In the genomic region with DNA sequence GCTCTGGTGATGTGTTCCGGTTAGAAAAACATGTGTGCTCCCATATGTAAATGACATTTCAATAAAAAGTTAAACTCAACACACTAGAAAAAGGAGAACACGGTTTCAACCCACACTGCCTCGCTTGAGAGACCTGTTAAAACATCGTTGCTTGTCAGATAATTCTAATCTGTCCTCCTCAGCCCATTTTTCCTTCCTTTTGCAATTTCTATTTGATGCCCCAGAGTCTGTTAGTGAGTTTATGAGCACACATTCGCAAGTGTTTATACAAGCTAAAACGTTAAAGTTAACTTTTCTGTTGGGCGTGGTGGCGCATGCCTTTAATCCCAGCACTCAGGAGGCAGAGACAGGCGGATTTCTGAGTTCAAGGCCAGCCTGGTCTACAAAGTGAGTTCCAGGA, we compare ENCODE assay signal across 29 mouse cellular contexts. TPM values are rescaled to one million over a fixed set of nuclear protein-coding genes. Genes with fewer than 3 reads are reported as not detected.
"Had no signal": no experiment of that assay in that cellular context is flagged by ENCODE, and none has a peak within 500 bp of the region (broad histone marks: within the 10 kb centered on the region; RNA-seq: fewer than 3 reads in every experiment).

No protein-coding gene starts in this region.

- H3K4me3 ChIP-seq: limb, embryonic 10.5 days; limb, embryonic 13.5 days; midbrain, embryonic 12.5 days; neural tube, embryonic 12.5 days; neural tube, embryonic 15.5 days had no signal

- H3K27me3 ChIP-seq: limb, embryonic 13.5 days; midbrain, embryonic 12.5 days; midbrain, embryonic 15.5 days; neural tube, embryonic 12.5 days; neural tube, embryonic 15.5 days had no signal

- H3K9me3 ChIP-seq: limb, embryonic 10.5 days; limb, embryonic 13.5 days; midbrain, embryonic 12.5 days; midbrain, embryonic 15.5 days; neural tube, embryonic 12.5 days; neural tube, embryonic 15.5 days had no signal

- H3K27ac ChIP-seq: midbrain, embryonic 12.5 days; midbrain, embryonic 15.5 days; neural tube, embryonic 12.5 days; neural tube, embryonic 15.5 days had no signal

- H3K4me2 ChIP-seq: midbrain, embryonic 12.5 days; midbrain, embryonic 15.5 days had no signal

- ATAC-seq: inflammation-experienced regulatory T-cells, adult 6 months; intestine, embryonic 16.5 days; midbrain, embryonic 15.5 days had no signal

- H3K9ac ChIP-seq: midbrain, embryonic 12.5 days; midbrain, embryonic 15.5 days; neural tube, embryonic 12.5 days; neural tube, embryonic 15.5 days had no signal

- H3K36me3 ChIP-seq: midbrain, embryonic 12.5 days; midbrain, embryonic 15.5 days; neural tube, embryonic 15.5 days had no signal

- DNase-seq: kidney, adult 18-20 months; kidney, adult 9 months; kidney, postnatal 14 days; kidney, postnatal 4 days; layer of hippocampus, adult 9-11 months; lung, postnatal 14 days; lung, postnatal 4 days; retina, postnatal 1 day; right cerebral cortex, postnatal 25 days; spleen, adult 18-20 months; thymus, adult 2 months; thymus, postnatal 14 days; thymus, postnatal 4 days had no signal

RNA-seq across cellular contexts. Expression of a gene that starts 27.1 kb away (rescaled TPM):
- total RNA-seq: liver, adult 2 months had no signal
- polyA plus RNA-seq: liver, adult 2 months had no signal

RNA-seq across cellular contexts. Expression of a gene that starts 40.5 kb away (rescaled TPM):
- total RNA-seq: layer of hippocampus, adult 18-20 months; layer of hippocampus, postnatal 25 days; left cerebral cortex, adult 18-20 months; left cerebral cortex, postnatal 25 days; liver, adult 2 months; megakaryocyte, adult 5-6 weeks had no signal
- polyA plus RNA-seq: inflammation-experienced regulatory T-cells, adult 6 months; kidney, embryonic 16.5 days; limb, embryonic 10.5 days; limb, embryonic 13.5 days; liver, adult 2 months; midbrain, embryonic 12.5 days; midbrain, embryonic 15.5 days; neural tube, embryonic 12.5 days; neural tube, embryonic 15.5 days; stomach, embryonic 16.5 days; thymus, adult 2 months had no signal
